Mouse (Mus musculus) CD8-positive naive resting alpha-beta T cell, adult 2 months (primary cell): Measurements from ENCODE around the gene Tedc2.
A peak's percentile ranks its signal among the peaks of the same experiment; 100 is the strongest.

ENCODE experiments used
- DNase-seq, 2 experiments: peaks; one replicate each; pipeline ENCODE4 v3.0.0; 2022; ENCODE audit warnings: low read depth in 2 of 2, low spot score in 2 of 2

The Tedc2 gene

DNA sequence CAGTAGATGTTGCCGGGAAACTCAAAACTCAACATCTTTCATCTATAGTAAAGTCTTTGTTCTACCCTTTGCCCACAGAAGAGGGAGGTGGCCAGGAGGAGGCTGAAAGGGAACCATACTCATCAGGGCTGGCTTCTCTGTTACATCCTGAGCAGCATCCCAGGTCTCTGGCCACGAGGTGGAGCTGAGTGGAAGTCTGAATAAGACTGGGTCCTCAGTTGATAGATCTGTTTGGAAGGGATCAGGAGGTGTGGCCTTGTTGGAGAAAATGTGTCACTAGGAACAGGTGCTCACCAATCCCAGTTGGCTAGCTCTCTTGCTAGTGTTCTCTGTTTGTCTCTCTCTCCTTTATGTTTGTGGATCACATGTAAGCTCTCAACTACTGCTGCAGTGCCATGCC is 25.3 kb downstream of the Tedc2 start:
- no peak for DNase-seq

DNA sequence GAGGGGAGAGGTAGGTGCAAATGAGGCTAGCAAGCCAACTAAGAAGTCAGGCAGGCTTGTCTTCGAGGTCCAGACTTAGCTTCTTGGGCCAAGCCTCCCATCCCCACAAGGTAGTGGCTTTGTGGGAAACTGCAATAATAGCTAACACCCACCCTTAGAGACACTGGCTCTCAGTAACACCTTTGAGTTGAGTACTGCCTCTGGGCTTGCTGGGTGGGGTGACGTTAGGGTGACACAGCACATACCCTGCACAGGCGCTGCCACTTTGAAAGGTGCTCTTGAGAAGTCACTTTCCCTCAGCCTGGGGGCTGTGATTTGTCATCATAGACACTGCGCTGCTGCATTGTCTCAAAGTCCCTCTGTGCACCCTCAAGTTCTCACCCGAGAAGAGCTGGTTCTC is 26.9 kb downstream of the Tedc2 start:
- no peak for DNase-seq

DNA sequence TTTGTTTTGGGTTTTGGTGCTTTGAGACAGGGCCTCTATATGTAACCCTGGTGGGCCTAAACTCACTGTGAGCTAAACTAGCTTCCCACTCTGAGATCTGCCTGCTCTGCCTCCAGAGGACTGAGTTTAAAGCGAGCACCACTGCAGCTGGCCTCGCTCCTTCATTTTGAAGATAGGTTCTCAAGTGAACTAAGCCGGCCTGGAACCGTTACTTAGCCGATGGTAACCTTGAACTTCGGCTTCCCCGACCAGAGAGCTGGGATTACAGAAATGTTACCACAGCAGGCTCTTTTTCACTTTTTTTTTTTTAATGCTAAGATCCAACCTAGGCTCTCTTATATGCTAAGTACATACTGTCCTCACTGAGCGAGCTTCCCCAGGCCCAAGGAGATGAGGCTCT is 27.4 kb downstream of the Tedc2 start:
- DNase-seq, result no peak

DNA sequence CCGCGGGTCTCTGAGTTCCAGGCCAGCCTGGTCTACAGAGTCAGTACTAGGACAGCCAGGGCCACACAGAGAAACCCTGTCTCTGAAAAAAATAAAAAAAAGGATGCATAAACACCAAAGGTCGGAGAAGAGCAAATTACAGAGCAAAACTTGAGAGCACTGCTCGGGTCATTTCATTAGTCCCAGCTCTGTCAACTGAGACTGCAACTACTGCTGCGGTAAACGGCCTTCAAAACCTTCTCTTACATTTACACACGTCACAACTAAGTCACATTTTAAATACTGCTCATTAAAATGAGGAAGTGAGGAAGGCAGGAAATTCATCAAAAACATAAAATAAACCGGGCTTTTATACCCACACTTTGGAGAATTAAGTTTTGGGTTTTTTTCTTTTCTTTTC is 27.8 kb downstream of the Tedc2 start:
- no peak for DNase-seq

DNA sequence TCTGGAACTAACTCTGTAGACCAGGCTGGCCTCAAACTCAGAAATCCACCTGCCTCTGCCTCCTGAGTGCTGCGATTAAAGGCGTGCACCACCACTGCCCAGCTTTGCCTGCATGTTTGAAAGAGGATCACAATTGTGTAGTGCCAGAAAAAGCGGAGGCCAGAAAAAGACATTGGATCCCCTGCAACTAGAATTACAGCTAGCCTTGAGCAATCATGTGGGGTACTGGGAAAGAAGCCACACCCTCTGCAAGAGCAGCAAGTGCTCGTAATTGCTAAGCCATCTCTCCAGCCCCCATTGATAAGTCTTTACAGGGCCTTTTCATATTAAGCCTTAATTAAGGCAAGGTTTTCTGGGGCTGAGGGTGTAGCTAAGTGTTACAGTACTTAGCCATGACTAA is 29.2 kb downstream of the Tedc2 start:
- no peak for DNase-seq

DNA sequence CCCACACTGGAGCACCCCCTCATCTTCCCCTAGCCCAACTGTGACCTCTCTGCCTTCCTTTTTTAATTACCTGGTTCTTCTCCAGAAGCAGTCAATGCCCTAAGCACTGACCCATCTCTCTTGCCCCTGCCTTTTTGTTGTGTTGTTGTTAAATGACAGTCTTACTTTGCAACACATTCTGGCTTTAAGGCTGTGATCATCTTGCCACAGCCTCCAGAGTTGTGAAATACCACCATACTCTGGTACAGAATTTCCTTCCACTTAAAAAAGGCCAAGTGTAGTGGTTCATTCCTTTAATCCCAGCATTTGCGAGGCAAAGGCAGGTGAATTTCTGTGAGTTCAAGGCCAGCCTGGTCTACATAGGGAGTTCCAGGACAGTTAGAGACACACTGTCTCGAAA is 29.7 kb downstream of the Tedc2 start:
- no peak for DNase-seq

DNA sequence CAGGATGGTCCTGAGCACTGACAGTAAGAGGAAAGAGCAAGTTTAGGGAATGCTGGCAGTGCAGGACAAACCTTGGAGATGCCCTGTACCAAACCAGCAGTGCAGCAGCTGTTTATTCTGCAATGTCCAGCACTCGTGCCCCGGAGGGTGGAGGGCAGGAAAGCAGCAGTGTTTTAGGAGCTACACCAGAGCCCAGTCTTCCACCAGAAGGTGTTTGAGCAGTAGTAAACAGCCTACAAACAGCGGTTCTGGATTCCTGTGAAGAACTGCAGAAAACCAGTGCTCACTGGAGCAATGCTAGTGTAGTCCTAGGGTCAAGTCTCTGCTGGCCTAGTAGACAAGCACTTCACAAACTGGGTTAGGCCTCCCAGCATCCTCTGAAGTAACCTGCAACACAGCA is 46.4 kb downstream of the Tedc2 start:
- DNase-seq, result no peak

DNA sequence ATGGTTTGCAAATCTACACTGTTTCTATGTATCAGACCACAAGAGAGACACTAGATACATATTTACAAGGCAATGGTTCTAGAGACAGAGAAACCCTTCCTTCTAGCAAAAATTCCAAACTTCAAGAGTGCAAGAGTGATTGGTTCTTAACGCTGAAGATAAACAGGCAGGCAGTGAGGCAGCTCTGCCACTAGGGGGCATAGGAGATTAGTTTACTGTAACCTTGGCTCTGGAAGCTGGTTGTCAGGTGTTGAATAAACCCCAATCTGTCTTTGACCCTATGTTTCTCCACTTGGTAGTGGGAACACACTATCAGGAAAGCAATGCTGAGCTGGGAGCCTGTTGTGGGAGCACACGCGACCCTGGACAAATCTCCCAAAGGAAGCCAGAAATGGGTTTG is 47.2 kb downstream of the Tedc2 start:
- peak; percentile 61 to 81 for DNase-seq

DNA sequence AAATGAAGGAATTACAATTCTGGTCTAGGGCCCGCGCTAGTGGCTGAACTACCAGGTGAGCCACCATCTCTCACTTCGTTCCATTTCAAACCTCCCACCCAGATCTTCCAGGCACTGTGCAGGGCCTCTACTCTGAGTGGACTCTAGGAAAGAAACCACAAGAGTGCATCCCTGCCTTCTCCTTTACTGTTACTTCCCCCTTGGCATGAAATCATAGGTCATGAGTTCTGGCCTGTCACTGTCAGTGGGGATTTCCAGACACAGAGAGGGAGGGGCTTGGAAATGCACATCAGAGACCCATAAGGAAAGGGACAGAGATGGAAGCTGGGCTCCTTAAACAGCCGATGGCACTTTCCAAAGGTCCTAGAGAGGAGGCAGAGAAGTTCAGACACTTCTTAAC is 48.9 kb downstream of the Tedc2 start:
- no peak for DNase-seq

DNA sequence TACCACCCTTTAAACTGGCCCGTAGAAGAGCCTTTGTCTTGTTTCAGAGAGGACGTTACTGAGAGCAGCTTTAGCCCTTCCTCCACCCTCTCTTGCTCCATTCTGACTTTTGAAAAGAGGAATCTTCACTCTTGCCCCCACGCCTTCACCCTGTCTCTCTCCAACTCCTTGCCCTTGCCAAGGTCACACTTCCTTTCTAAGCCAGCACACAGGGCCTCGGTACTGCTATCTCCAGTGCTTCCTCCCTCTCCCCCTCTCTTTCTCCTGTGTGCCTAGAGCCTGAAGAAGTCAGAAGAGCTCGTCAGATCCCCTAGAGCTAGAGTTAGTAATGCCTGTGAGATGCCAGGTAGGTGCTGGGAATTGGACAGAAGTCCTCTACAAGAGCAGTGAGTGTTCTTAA is 49.9 kb downstream of the Tedc2 start:
- no peak for DNase-seq

DNA sequence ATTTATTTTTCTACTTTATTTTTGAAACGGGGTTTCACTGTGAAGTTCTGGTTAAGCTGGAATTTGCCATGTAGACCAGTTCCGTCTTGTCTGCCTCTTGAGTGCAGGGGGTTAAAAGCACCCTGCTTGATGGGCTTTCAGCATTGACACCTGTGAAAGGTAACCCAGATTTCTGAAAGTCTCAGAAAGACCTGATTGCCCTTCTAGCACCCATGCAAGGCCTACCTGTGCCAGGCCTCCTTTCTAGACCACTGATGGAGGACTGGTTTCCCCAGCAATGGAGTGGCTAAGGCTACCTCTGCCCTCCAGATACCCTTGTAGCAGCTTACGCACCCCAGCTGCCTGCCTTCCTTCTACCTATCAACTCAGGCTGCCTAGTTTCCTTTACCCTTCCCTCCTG is 50.5 kb downstream of the Tedc2 start:
- no peak for DNase-seq

DNA sequence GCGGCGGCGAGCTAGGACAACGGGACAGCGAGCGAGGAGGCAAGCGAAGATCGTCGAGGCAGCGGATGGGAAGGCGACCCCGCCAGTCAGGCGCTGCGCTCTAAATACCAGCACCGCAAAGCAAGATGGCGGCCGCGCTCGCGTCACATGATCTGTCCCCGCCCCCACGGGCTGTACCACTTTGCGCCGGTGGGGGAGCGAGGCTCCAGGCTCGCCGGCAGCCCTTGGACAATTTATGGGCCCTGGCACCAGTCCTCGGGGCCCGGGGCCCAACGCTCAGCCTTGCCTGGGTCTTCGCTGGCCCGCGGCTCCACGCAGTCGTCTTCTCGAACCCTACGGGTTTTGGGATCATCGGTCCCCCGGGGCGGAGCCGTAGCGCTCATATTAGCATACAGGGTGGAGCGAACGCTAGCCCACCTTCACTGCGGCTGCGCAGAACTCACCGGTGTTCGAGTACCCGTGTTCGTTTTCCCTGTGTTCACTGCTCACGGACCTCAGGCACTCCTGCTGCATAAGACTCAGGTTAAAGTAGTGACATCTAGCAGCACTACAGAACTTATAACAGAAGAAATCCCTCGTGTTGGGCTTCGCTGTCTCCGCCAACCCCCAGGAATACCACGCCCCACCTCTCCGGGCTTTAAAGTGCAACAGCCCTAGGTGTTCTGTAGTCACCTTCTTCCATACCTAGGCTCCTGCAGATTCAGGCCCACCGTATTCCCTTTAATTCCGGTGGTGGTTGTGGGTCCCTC is 51.2 kb downstream of the Tedc2 start, which contains the start of gene Atp6v0c:
Atp6v0c (minus strand) TSS at position 386 of the 749 bp plus-strand sequence.
- peak; percentile 91 to 92 for DNase-seq

DNA sequence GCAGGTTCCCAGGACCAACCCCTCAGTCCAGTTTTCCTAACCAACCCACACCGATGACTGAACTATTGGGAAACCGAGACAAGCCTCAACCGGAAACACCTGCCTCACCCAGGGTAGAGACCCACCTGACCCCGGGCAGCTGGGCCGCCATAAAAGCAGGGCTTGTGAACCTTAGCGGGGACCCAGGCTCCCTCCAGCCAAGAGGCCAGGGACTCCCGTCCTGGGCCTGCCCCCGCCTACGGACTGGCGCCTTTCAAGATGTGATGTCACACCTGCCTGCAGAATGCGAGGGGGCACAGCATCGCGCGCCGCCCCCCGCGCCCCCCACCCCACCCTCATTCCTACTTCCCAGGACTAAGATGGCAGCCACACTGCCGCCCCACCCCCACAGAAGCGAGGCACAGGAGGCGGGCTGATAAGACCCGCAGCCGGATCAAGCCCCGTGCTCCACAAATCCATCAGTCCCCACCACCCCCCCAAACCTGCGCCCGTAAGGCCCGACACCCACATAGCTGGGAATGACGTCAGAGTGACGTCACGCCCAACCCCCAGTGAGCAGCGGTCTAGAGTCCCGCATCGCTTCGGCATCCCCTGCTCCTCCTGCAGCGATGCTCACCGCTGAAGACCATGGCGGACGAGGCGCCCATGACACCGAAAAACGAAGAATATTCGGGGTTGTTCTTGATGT is 51.9 kb downstream of the Tedc2 start:
- peak; percentile 75 to 80 for DNase-seq

DNA sequence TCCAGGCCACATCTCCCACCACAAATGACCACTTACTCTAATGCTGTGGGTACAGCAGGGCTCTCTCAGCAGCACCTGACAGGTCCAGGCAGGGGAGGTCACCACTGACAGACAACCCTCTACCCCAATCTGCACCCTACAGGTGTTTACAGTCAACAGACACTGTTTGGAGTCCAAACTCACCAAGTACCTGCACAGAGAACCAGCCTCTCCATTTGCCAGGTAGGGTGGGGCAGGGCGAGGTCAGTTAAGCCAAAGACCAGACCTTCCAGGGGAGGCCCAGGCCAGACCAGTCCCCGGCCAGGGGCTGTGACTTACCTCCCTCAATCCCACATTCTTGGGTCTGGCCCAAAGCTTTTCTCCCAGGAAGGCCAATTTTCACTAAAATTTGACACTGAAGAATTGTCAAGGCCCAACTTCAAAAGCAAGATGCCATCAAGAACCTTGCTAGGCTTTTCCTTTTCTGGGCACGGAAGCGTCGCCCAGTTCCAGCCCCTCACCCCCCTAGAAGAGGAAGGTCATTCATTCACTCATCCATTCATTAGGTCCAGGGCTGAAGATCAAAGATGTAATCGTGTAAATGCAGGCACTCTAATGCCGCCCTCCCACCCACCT is 52.7 kb downstream of the Tedc2 start:
- DNase-seq, result no peak

DNA sequence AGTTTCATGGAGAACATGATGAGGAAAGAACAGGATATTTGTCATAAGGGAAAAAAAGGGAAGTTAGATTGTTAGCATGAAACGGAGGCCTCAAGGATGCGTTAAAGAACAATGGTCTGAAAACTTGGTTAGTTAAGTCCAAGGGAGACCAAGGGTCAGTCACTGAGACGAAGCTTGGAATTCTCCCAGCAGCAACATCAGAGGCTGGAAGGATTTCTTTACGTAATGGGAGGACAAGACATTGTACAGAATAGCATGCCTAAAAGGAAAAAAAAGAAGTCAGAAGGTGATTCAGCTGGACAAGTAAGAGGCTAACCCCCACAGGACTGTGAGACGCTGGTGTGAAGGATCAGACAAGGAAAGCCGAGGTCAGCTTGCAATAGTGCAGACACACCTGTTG is 53.5 kb downstream of the Tedc2 start:
- no peak for DNase-seq
